Mouse (Mus musculus) bone marrow, adult 2 months (tissue): ENCODE results near the gene Gm49387.

Experiments used
- CTCF ChIP-seq: fragments of 200-500 bp; IDR thresholded peaks from 2 replicates; pipeline ENCODE4 v1.5.1; 2011; ENCODE audit warnings: low read length, control low read depth; ENCODE audit not compliant: control insufficient read depth, insufficient read depth
- POLR2A ChIP-seq: fragments of 200-500 bp; IDR thresholded peaks from 2 replicates; pipeline ENCODE4 v1.6.1; 2011; ENCODE audit warnings: low read depth, mild to moderate bottlenecking, control low read depth, low read length, borderline replicate concordance; ENCODE audit not compliant: control insufficient read depth

- TF ChIP-seq CTCF = no peak
- no peak for TF ChIP-seq POLR2A
These were observed 29.2 kb upstream of the Gm49387 start for GRCm38 (mm10) chr14:31669642-31670490.
